Mouse (Mus musculus) urinary bladder, adult 2 months (tissue): ENCODE measurements around the gene Fkbp2. TPM values are rescaled to one million over a fixed set of nuclear protein-coding genes. Genes with fewer than 3 reads are reported as not detected.

Experiments used
- DNase-seq: peaks from one replicate; pipeline ENCODE4 v3.0.0; 2022; ENCODE audit warnings: low spot score
- polyA plus RNA-seq: library from polyadenylated mRNA; depleted of rRNA; stranded (reverse); fragments of >200 nt; gene quantifications from 2 replicates; pipeline ENCODE4 v1.2.3, GENCODE M21; 2012

The Fkbp2 gene
- polyA plus RNA-seq, 1 experiment, result 83.0 TPM

DNA sequence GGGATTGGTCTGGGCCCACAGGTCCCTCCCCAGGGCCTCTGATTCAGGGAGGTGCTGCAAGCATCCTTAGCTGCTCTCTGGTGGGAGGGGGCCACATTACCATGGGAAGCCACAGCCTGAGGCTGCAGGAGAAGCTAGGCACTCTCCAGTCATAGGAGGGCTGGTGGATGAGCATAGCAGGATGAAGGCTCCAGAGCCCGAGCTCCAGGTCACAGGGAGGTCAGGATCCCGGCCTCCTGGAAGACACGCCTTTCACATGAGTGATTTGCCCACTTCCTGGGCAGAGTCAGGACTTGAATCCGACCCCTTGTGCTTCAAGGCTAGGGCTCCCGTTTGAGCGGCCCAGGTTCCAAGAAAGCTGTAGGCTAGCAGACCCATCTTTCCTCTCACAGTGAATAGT, 8.7 kb downstream of the Fkbp2 start:
- no peak for DNase-seq

DNA sequence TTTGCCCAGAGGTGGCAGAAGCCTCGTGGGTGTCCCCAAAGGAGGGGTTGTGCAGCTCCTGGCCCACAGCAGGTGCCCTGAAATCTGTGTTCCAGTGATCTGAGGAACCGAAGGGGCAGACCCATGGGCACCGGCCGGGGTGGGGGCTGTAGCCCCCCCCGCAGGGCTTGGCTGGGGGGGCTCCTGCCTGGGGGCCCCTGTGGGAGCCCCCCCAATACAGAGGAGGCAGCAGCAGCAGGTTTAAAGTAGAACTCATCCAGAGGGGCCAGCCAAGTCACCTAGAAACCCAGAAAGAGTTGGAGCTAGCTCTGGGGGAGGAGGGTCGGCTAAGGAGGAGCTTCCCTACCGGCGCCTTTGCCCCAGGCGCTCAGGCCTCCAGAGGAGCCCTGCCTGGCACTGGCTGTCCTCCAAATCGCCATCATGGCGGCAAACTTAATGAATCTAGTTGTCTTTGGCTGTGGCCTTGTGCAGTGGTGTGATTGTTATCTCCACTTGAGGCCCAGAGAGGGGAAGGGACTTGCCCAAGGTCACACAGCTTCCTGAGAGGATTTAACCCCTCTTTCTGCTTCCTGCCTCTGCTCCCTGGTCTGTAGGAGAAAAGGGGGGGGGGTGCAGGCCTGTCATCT, 9.7 kb downstream of the Fkbp2 start:
- DNase-seq, result no peak

GRCm38 (mm10) chr19:6969665-6970381, 10.5 kb downstream of the Fkbp2 start:
- DNase-seq, result peak; percentile 79

DNA sequence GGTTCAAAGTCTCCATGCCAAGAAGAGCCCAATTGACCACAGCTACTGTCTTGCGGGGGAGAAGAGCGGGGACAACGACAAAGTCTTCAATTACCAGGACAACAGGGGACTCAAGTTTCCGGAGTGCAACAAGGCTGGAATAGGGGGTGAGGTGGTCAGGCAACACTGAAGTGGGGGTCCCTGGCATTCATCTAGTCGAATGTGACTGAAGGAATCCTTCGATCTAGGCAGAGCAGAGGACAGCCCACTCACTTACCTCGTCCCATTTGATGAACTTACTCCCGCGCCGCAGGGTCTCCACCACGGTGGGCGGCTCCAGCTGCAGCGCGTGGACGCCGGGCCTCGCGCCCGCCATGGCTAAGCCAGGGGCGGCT, 11.0 kb downstream of the Fkbp2 start:
- no peak for DNase-seq

GRCm38 (mm10) chr19:6968491-6969271, 11.6 kb downstream of the Fkbp2 start:
- DNase-seq, result no peak

- DNase-seq, result no peak
These were observed 23.8 kb downstream of the Fkbp2 start for GRCm38 (mm10) chr19:6956461-6956860.

DNA sequence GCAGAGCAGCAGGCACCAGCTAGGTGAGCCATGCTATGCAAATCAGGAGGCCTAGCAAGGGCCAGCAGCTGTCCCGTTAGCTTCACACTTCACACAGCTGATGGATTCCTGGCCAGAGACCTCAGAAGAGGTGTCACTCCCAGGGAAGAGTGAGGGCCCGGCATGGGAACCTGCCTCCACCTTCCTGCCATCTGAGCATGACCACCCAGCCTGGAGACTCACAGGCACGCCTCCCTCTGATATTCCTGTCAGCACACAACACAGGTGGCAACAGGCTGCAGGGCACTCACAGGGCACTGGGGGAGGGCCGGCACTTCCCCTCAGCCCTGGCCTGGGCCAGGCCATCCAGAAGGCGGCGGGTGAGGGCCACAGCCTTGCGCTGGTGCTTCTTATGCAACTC, 24.9 kb downstream of the Fkbp2 start:
- no peak for DNase-seq

GRCm38 (mm10) chr19:6954046-6954445, 26.3 kb downstream of the Fkbp2 start:
- DNase-seq, result no peak

DNA sequence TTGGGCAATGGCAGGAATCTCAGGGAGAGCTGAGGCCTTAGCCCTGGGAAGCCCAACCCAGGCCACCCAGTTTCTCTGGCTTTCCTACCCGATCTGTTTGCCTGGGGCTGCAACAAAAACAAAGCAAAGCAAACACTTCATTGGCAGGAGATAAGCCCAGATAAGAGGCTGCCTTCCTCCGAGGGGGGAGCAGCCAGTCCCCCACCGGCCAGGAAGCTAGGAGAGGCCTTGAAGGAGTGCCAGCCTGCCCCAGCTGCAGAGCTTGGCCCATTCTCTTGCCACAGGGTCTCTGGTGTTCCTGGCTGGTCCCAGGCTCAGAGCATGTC, 27.6 kb downstream of the Fkbp2 start:
- DNase-seq, result peak; percentile 57

GRCm38 (mm10) chr19:6951994-6952711, 28.1 kb downstream of the Fkbp2 start:
- DNase-seq, result peak; percentile 81

DNA sequence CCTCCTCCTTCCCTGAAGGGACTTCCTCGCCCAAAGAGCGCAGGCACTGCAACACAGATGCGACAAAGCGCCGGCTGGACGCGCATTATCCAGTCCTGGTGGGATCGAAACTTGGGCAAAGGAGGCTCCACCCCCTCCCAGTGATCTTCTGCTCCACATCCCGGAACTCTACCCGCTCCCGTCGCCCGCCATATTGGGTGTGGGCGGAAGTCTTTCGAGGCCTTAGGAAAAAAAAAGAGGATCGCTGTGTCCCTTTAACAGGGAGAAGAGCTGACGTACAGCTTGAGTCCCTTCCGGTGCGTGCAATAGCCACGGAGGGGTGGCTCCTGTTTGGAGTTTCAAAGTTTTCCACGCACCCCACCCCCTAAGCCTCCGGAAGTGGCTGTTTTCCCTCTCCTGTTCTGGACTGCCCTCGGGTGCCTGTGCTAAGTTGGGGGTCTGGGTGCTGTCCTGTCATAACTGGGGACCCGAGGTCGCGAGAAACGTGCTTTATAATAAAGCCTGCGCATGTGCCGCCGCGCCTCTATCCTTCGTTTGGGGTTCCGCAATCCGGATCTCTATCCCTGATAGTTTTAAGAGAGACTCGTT, 28.8 kb downstream of the Fkbp2 start:
- peak; percentile 83 for DNase-seq

GRCm38 (mm10) chr19:6950613-6951153, 29.6 kb downstream of the Fkbp2 start:
- peak; percentile 56 for DNase-seq

GRCm38 (mm10) chr19:6949951-6950350, 30.4 kb downstream of the Fkbp2 start:
- no peak for DNase-seq

- no peak for DNase-seq
These were observed 30.8 kb downstream of the Fkbp2 start for GRCm38 (mm10) chr19:6949532-6949931.

DNA sequence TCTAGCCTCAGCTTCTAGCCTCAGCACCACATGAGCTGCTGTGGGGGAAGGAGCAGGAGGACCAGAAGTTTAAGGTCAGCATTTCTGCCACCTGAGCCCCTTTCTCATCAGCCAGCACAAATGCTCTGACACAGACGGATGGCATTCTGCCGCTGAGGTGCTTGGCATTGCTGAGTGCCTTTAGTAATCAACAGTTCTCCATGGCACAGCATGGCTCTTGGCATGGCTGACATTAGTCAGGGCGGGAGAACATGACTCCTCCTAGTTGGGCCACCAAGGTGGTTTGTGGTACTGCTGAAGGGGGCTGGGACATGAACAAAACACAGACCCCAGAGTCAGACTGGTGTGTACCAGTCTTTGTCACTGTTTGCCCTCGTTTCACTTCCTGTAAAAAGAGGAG, 32.1 kb downstream of the Fkbp2 start:
- no peak for DNase-seq

DNA sequence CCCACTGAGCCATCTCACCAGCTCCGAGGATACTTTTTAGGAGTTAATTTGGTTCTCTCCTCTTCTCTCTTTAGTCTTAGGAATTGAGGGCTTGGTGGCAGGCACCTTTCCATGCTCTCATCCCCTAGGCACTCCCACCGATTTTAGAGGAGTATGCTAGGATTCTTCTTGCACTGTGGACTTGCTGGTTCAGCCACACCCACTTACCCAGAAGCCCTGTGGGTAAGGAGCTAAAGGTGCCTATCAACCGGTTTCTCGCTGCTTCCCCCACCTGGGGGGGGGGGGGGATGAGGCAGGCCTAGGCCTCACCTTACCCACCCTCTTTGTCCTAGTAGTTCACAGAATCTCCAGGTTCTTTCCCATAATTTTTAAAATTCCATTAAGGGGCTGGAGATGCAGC, 32.6 kb downstream of the Fkbp2 start:
- no peak for DNase-seq

- no peak for DNase-seq
These were observed 36.6 kb downstream of the Fkbp2 start for GRCm38 (mm10) chr19:6943709-6944108.

- DNase-seq, result no peak
These were observed 37.5 kb downstream of the Fkbp2 start for GRCm38 (mm10) chr19:6942764-6943163.

GRCm38 (mm10) chr19:6942249-6942691, 38.0 kb downstream of the Fkbp2 start, which contains the start of gene Gpr137:
Gpr137 (minus strand) TSS chr19:6942480.
- peak; percentile 89 for DNase-seq

GRCm38 (mm10) chr19:6941372-6942248, 38.7 kb downstream of the Fkbp2 start, which contains the start of gene Bad:
Bad (plus strand) TSS chr19:6941861.
- DNase-seq, result peak; percentile 98
